Mouse (Mus musculus): ENCODE measurements around the gene Tbc1d4.
A peak's percentile ranks its signal among the peaks of the same experiment; 100 is the strongest.

Tbc1d4 gene

GRCm38 (mm10) chr14:101501452-101501851, 107.5 kb downstream of the Tbc1d4 start:
- DNase-seq (ENCODE audit: low spot score) = no peak

- no peak for DNase-seq (ENCODE audit: low spot score)
Measured at GRCm38 (mm10) chr14:101500826-101501225, 108.2 kb downstream of the Tbc1d4 start.

GRCm38 (mm10) chr14:101499838-101500237, 109.2 kb downstream of the Tbc1d4 start:
- no peak for DNase-seq (ENCODE audit: low spot score)

GRCm38 (mm10) chr14:101488264-101488810, 120.7 kb downstream of the Tbc1d4 start:
- no peak for DNase-seq (ENCODE audit: low spot score)

GRCm38 (mm10) chr14:101486550-101486949, 122.4 kb downstream of the Tbc1d4 start:
- DNase-seq (ENCODE audit: low spot score) = no peak

- DNase-seq (ENCODE audit: low spot score) = no peak
Measured at GRCm38 (mm10) chr14:101483230-101483629, 125.8 kb downstream of the Tbc1d4 start.

GRCm38 (mm10) chr14:101482270-101482669, 126.7 kb downstream of the Tbc1d4 start:
- peak; percentile 56 for DNase-seq (ENCODE audit: low spot score)

- no peak for DNase-seq (ENCODE audit: low spot score)
Measured at GRCm38 (mm10) chr14:101481165-101481564, 127.8 kb downstream of the Tbc1d4 start.

- DNase-seq (ENCODE audit: low spot score) = no peak
Measured at GRCm38 (mm10) chr14:101480541-101480940, 128.4 kb downstream of the Tbc1d4 start.

- no peak for DNase-seq (ENCODE audit: low spot score)
Measured at GRCm38 (mm10) chr14:101477827-101478220, 131.2 kb downstream of the Tbc1d4 start.

- DNase-seq (ENCODE audit: low spot score) = no peak
Measured at GRCm38 (mm10) chr14:101477081-101477826, 131.7 kb downstream of the Tbc1d4 start.

GRCm38 (mm10) chr14:101469475-101470093, 139.4 kb downstream of the Tbc1d4 start:
- no peak for DNase-seq (ENCODE audit: low spot score)

GRCm38 (mm10) chr14:101468143-101468542, 140.8 kb downstream of the Tbc1d4 start:
- no peak for DNase-seq (ENCODE audit: low spot score)

GRCm38 (mm10) chr14:101467532-101467931, 141.5 kb downstream of the Tbc1d4 start:
- DNase-seq (ENCODE audit: low spot score) = no peak

- DNase-seq (ENCODE audit: low spot score) = no peak
Measured at GRCm38 (mm10) chr14:101466521-101466920, 142.5 kb downstream of the Tbc1d4 start.

- DNase-seq (ENCODE audit: low spot score) = no peak
Measured at GRCm38 (mm10) chr14:101465893-101466292, 143.1 kb downstream of the Tbc1d4 start.

- peak; percentile 57 for DNase-seq (ENCODE audit: low spot score)
Measured at GRCm38 (mm10) chr14:101460768-101461167, 148.2 kb downstream of the Tbc1d4 start.

GRCm38 (mm10) chr14:101452915-101453314, 156.1 kb downstream of the Tbc1d4 start:
- no peak for DNase-seq (ENCODE audit: low spot score)

- no peak for DNase-seq (ENCODE audit: low spot score)
Measured at GRCm38 (mm10) chr14:101447857-101448256, 161.1 kb downstream of the Tbc1d4 start.

- DNase-seq (ENCODE audit: low spot score) = no peak
Measured at GRCm38 (mm10) chr14:101445205-101445604, 163.8 kb downstream of the Tbc1d4 start.

GRCm38 (mm10) chr14:101437925-101438324, 171.1 kb downstream of the Tbc1d4 start:
- DNase-seq (ENCODE audit: low spot score) = no peak

GRCm38 (mm10) chr14:101430536-101430935, 178.5 kb downstream of the Tbc1d4 start:
- no peak for DNase-seq (ENCODE audit: low spot score)

GRCm38 (mm10) chr14:101428805-101429516, 180.0 kb downstream of the Tbc1d4 start:
- no peak for DNase-seq (ENCODE audit: low spot score)
